Mouse (Mus musculus) testis, postnatal 10 days (tissue): Measurements from ENCODE around the gene March7.

Experiments
- DNase-seq: peaks from one replicate; pipeline ENCODE4 v3.0.0; 2021; ENCODE audit warnings: low spot score

March7 gene

DNA sequence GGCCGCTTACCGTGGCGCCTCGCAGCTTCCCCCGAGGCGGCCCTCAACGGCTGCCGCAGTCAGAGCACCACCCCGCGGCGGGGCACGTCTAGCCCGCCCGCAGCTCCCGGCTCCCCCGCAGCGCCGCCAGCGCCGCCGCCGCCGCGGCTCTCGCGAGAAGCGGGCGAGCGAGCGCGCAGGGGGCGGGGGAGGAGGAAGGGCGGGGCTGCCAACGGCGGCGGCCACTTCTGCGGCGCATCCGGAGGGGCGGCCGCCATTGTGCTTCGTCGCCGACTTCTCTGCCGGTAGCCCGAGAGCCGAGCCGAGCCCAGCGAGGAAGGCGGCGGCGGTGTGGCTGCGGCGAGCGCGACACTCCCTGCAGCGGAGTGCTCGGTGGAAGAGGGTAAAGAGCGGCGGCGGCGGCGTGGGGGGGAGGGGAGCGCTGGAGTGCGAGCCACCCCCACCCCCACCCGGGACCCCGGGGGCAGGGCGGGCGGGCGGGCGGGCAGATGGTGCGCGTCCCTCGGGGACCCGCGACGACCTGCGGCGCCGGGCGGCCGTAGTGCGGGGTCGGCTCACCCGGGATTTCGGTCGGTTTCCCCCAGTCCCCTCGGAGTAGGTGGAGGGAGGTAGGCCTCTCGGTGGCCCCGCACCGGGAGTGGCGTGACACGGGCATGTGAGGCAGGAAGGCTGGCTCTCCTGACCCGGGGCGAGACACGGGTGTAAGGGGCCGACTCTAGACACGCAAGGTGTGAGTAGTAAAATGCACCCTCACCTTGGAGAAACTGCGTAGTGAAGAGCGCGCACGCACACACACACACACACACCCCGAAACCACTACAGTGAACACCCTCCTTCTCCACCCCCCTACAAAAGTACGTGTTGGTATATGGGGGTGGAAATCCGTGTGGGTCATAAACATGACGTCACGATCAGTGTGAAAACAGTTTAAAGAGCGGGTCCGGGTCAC, at the start of gene March7, which contains the start of gene Baz2b:
TSS of gene March7 (plus strand) at position 185 of the 949 bp plus-strand sequence.
TSS of gene Baz2b (minus strand) at position 137 of the 949 bp plus-strand sequence.
- peak; percentile 94 for DNase-seq

DNA sequence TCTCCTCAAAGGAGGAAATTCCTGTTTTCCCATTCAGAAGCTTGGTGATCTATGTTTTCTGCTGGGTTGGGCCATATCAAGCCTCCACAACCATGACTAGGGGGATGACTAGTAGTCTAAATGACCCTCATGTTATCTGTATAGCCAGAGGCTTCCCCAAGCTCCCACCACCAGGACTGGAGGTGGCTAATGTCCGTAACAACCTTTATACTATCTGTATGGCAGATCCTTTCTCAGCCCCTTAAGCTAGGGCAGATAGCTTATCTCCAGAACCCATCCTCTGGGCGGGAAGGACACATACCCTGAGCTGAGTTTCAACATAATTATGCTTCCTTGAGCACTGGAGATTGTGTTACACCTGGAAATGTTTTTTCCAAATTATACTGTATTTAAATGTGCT, 45.9 kb upstream of the March7 start:
- DNase-seq, result no peak

DNA sequence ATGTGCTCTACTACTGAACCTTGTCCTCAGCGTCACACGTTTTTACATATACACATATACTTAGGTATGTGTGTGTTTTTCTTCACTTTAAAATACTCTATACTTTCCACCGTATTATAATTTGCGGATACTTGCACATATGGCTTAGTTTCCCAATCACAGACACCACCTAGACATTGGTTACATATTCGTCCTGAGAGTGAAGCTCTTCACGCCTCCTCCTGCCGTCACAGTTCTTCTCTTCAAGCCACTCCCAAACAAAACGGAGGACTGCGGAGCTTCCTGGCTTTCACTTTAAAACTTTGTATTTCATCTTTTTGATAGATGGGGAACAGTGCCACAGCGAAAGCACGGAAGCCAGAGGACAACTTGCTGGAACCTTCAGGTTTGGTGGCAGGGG, 44.0 kb upstream of the March7 start:
- no peak for DNase-seq

DNA sequence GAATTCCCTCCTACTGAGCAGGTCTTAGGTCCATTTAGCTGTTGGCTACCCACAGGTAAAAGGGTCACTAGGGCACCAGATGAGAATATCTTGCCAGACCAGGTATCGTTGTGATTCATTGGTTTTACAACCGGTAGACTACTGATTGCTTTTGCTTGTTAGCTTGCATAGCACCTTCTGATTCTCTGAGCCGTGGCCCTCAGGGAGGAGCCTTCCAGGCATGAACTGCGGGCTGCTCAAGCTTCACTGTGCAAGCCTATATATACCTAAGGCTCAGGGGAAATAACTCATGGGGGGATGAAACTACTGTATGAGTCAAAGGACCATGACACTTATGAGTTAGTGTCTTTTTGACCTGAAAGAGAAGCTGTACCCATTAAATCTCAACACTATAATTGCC, 42.8 kb upstream of the March7 start:
- DNase-seq, result no peak

DNA sequence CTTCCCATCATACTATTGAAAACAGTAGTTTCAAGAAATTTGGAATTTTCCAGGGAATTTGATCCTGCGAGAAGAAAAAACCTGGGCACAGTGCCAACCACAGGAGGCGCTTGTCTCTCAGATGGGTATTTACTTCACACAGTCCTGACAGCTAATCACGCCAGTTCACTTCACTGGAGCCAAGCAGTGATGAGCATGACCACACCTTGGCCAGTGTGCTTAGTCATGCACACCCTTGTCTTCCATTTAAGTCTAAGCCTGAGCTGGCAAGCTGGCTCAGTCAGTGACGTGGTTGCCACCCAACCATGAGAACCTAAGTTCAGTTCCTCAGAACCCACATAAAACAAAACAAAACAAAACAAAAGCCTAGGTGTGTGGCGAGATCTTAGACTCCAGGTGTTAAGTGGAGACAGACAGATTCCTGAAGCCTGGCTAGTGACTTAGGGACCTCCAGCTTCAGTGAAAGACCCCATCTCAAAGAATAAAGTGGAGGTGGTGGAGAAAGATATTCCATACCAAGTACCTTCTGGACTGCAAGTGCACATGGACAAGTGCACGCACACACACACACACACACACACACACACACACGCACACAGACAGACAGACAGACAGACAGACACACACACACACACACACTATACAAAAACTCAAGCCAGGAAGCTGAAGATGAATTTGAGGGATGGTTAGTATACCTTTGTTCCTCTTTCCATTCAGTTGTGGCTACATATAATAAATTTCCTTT, 37.7 kb upstream of the March7 start:
- DNase-seq, result peak; percentile 48

DNA sequence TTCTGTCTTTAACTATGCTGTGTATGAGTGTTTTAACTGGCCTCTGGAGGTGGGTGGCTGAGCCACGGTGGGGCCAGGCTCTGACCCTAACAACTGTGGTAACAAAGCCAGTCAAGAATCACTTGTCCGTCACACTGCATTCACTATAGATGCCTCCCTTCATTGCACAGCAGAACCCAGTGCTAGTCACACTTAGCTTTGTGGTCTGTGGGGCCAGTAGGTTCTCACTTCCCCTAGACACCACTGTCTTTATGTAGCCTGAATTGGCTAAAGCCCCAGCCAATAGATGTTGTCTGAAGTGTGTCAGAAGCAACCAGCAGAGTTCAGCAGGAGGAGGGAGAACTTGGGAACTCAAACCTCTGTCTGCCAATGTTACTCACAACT, 37.2 kb upstream of the March7 start:
- DNase-seq, result no peak

DNA sequence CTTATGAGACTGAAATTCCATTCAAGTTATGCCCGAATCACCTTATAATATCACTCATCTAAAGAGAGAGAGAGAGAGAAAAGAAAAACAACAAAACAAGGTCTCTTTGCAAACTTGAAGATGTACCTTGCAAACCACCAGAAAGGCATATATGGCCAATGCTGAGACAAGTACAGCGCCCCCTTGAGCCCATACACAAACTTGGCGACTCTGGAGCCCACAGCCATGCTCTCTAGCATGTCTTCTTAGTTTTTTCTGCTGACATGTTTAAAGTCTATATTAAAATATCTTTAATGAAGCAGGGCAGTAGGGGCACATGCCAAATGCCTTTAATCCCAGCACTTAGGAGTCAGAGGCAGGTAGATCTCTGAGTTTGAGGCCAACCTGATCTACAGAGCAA, 36.5 kb upstream of the March7 start:
- DNase-seq, result no peak

DNA sequence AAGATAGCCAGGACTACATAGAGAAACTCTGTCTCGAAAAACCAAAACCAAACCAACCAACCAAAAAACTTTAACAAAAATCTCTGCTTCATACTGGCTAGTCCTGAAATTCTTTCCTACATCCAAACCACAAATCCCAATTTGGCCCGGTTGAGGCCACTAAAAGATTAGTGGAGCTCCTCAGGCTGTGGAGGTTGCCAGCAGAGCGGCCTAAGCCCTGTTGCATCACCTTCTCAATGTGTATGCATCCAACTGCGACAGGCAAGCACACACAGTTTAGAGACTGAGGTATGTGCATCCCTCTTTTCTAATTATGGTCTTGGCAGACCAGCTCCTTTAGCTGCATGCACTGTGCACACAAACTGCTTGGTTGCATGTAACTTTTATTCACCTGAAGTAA, 36.1 kb upstream of the March7 start:
- no peak for DNase-seq

DNA sequence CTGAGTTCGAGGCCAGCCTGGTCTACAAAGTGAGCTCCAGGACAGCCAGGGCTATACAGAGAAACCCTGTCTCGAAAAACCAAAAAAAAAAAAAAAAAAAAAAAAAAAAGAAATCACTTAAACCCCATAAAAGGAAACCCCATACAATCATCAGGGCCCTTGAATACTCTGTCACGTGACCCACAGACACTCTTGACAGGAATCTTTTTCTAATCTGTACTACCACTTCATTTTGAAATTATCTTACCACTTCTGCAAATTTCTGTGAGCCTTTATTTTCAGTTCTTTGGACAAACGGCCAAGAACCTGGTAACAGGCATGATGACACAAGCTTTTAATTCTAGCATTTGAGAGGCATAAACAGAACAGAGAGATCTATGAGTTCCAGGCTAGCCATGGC, 34.6 kb upstream of the March7 start:
- no peak for DNase-seq

DNA sequence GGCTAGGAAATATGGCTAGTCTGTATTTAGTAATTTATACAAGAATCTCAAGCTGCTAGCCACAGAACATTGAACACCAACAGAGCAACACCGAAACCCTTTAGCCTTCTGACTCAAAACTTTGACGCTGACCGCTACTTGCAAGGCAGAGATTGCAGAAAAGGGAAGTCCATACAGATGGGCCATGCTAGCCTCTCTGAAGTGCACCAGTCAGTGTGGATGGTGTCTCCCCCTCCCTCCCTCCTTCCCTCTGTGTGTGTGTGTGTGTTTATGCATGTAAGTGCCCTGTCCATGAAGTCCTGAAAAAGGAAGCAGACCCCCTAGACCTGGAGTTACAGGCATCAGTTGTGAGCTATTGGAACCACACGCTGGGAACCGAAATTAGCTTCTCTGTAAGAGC, 33.6 kb upstream of the March7 start:
- DNase-seq, result no peak

DNA sequence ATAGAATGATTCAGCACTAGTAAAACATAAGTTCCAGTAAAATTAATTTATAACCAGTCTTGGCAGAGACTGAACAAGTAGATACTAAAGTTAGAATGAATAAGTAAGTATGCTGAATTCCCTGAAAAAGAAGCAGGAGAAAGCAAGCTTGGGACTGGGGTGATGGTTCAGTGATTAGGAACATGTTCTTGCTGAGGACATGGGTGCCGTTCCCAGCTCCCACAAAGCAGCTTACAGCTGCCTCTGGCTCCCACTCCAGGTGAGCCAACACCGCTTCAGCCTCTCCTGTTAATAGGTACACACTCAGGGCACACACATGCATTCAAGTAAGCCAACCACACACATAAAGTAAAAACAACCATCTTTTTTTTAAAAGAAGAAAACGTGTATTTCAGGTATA, 32.2 kb upstream of the March7 start:
- no peak for DNase-seq

DNA sequence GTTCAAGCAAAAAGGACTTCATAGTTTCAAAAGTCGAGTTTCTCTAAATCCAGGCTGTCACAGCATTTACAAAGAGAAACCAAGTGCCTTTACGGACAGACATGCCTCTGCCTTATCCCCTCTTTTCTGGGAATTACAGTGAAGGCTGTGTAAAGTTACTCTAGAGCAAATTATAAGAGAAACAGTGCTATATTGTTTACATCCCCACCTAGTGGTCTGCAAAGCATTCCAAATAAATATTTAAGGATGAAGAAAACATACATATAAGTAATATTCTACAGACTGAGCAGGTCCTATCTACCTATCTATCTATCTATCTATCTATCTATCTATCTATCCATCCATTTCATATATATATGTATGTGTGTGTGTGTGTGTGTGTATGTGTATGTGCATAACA, 28.0 kb upstream of the March7 start:
- no peak for DNase-seq

DNA sequence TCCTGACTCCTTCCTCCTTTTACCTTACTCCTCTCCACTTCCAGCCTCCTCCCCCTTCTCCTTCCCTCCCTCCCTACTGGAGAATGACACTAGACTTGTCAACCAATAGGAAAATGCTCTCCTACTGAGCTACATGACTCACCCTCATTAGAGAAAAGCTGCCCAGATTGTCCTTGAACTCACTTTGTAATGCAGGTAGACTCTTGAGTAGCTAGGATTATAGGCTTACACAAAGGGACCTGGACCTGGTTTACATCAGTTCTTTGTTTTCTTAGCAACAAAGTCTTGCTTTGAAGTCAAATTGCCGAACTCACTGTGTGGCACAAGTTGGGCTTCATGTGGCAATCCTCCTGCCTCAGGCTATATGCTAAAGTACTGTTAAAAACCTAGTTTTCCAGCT, 12.8 kb upstream of the March7 start:
- no peak for DNase-seq

DNA sequence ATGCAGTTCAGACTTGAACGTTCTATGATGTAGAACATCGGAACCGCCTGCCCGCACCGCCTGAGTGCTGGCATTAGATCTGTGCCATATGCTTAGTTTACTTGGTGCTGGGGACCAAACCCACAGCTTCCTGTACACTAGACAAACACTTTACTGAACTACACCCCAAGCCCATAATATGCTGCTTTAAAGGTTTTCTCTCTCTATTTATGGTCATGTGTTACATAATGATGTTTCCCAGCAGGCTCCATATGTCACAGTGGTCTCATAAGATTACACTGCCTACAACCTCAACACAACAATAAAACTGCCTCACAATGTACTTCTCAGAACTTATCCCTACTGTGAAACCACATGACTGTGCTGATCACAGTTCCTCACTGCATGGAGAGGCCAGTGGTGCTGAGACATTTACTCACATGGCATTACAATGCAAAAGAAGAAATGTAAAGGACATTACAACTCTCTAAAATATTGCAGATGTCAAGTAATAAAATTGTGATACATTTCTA, 9.6 kb upstream of the March7 start:
- DNase-seq, result no peak

DNA sequence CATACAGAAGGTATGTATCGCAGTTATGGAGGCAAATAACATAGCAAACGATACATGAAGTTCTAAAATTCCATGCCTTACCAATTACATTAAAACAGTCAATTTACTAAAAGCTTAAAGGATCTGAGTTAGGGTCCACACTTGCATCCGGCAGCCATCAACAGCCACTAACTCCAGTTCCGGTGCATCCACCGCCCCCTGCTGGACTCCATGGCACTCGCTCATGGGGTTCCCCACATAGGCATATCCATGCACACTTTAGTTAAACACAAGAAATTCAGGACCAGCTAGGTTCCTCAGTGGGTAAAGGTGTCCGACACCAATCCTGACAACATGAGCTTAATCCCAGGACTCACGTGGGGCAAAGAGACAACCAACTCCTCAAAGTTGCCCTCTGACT, 9.0 kb upstream of the March7 start:
- DNase-seq, result peak; percentile 82

DNA sequence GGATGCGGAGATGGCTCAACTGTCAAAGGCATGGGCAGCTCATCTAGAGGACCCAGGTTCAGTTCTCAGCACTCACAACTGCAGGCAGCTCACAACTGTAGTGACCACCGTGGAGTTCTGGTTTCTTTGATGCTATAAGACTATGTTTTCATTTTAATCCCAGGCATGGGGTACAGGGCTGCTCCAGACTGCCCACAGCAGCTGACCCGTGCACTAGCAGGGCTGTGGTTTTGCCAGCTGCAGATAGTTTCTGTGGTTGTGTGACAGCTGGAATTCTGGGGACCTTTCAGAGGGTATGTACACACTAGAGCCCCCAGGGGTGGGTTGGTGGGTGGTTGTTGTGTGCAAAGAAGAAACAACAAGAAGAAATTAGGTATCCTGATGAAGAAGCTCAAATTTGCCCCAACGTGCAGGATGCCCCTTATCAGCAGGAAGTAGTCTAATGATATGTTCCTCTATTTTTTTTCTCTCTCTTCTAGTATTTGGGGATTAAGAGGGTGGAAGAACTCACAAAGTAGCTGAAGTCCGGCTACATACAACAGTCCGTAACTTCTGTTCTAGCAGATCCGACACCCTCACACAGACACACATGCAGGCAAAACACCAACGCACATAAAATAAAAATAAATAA, 6.7 kb upstream of the March7 start:
- DNase-seq, result no peak

DNA sequence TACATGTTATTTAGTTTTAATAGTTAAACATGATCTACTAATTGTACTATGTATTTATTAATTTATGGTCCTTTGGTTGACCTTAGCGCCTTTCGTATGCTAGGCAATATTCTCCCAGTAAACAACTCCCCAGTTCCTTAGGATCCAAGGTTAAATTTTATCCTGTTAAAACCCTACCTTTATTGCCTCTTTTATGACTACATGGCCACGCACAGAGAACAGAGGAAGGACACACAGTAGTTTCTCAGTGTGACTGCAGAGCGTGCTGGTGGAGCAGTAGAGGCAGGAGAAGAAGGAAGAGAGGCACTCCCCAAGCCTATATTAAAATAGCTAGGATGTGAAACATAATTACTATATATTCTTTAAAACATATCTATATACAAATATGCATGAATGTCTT, 6.0 kb upstream of the March7 start:
- no peak for DNase-seq

DNA sequence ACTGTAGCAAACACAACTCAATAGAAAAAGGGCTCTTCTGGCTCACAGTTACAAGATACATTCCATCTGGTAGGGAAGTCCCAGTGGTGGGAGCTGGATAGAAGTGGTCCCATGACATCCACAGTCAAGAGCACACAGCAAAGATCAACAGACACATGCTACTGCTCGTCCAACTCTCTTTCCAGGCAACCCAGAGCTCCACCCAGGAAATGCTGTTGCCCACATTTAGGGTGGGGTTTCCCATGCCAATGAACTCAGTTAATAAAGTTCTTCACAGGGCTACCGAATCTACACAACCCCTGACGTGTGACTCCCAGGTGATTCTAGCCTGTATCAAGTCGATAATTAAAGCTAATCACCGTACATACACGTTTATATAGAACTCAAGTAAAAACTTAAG, 5.5 kb upstream of the March7 start:
- DNase-seq, result no peak

DNA sequence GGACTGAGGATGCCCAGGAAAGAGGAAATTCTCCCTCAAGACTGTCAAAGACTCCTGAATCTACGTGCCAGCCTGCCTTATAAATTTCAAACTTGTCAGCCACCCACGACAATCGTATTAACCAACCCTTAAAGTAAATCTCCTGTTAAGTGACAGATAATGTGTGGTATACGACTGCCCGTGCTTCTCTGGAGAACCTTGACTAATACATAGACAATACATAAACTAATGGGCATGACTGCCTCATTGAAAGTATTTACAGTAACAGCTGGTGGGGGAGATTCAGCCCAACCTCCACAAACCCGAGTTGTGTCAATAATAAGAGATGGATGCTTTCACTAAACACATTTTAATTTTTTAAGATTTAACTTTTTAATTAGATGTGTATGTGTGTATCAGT, 3.9 kb upstream of the March7 start:
- DNase-seq, result no peak

DNA sequence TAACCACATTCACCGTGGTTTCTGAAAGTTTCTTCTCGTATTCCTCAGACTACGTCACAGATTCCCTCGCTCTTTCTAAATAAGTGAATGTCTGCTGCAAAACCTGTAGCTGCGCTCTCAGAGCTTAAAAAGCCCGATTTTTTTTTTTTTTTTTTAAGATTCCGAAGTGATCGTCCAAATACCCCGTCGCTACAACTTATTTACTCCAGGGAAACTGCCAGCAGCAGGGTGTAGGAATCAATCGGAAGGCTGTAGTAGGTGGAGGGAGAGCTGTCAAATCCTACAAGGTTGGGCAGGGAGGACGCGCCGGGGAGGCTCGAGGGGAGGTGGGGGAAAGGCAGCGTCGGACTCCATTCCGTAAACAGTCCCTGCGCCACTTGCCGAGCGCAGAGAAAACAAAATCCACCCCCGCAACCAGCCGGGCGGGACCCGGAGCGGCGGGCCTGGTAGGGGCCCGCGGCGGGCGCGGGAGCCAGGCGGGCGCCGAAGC, 520 bp upstream of the March7 start:
- peak; percentile 70 for DNase-seq

DNA sequence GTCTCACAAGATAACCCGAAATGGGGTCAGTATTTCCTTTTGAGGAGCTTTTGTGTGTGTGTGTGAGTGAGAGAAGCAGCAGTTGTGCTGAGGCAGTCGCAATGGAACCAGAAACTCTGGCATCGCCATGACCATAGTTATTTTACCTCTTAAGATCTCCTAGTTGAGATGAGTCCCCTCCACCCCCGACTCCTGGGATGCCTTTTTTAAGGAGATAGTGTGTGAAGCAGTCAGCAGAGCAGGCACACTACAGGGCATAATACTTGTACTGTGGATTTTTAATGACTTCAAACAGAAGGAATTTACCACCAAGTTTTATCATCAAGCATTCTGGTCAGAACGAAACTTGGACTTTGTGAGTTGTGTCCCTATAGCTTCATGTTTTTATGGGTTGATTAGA, 1.1 kb downstream of the March7 start:
- DNase-seq, result no peak

DNA sequence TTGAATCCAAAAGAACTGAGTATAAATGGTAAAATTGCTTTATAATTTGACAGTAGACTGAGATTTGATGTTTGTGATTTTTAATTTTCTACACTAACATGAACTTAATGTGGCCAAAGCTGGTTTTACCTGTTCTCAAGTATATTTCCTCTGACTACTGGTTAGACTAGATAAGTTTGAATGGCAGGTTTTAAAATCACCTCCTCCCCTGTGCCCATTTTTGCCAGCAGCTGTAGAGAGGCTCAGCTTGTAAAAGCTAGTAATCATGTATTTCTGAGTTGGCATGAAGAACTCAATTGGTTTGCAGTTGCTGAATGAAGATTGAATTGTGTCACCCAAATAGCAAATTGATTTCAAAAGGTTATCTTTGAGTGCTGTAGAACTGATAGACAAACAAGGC, 2.8 kb downstream of the March7 start:
- DNase-seq, result no peak
